Mouse (Mus musculus) ES-Bruce4 (cell line): ENCODE data around the gene Wdr4.

ENCODE experiments used
- CTCF ChIP-seq: IDR thresholded peaks from one replicate; pipeline ENCODE4 v1.8.1; 2011; ENCODE audit warnings: low read depth, low read length
- EP300 ChIP-seq: IDR thresholded peaks from 2 replicates; pipeline ENCODE4 v1.6.1; 2011; ENCODE audit warnings: low read depth, low read length; ENCODE audit not compliant: insufficient read depth
- POLR2A ChIP-seq: IDR thresholded peaks from one replicate; pipeline ENCODE4 v1.8.1; 2011; ENCODE audit warnings: low read length; ENCODE audit not compliant: insufficient read depth

DNA sequence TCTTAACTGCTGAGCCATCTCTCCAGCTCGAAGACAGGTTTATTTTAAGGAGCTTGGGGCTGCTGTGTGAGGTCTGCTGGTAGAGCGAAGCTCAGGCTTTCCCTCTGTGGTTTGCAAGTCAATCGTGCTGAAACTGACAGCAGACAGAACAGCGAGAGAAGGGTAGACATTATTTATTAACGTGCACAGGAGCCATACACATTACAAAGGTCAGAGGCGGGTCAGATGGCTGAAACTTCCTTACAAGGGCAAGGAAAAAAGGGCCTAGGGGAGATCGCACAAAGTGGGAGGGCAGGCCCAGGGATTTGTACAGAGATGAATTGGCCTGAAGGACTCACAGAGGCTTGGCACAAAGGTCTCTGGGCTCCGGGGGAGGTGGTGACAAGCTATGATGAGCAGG, 29.6 kb upstream of the Wdr4 start:
- TF ChIP-seq CTCF, result no peak
- no peak for TF ChIP-seq POLR2A
- no peak for TF ChIP-seq EP300
